Mouse (Mus musculus) cerebellum, adult 2 months (tissue): ENCODE measurements around the gene Tmco2.
A peak's percentile ranks its signal among the peaks of the same experiment; 100 is the strongest.

Experiments
- CTCF ChIP-seq: fragments of 200-500 bp; IDR thresholded peaks from 2 replicates; pipeline ENCODE4 v1.5.1; 2011; ENCODE audit warnings: low read depth, mild to moderate bottlenecking, control low read depth, low read length, moderate library complexity, borderline replicate concordance; ENCODE audit not compliant: insufficient read depth
- POLR2A ChIP-seq: fragments of 200-500 bp; IDR thresholded peaks from 2 replicates; pipeline ENCODE4 v1.6.1; 2011; ENCODE audit warnings: low read length, control low read depth, borderline replicate concordance; ENCODE audit not compliant: insufficient read depth

GRCm38 (mm10) chr4:121056342-121056741 lies 52.7 kb downstream of the Tmco2 start:
- peak; percentile 64 for TF ChIP-seq CTCF
- TF ChIP-seq POLR2A: no peak
